Mouse (Mus musculus) heart, postnatal 0 days (tissue): Measurements from ENCODE around the gene Sirpa. TPM values are rescaled to one million over a fixed set of nuclear protein-coding genes. Genes with fewer than 3 reads are reported as not detected.

Experiments used
- ATAC-seq: fragments of 200-750 bp; cut with Nextera tagmentation; 2 replicates; pipeline ENCODE4 v1.8.0; 2017; ENCODE audit warnings: low read depth, moderate number of reproducible peaks, moderate library complexity; ENCODE audit not compliant: insufficient read depth
- DNase-seq: peaks from one replicate; pipeline ENCODE4 v3.0.0-alpha.2; 2016; ENCODE audit warnings: low spot score
- H3K27ac ChIP-seq: fragments of 300-500 bp; sonication (generic); 2 replicates; pipeline ENCODE4 v1.5.1; 2014; ENCODE audit warnings: low read depth, mild to moderate bottlenecking
- H3K27me3 ChIP-seq: fragments of 300-500 bp; sonication (generic); 2 replicates; pipeline ENCODE4 v1.6.1; 2014; ENCODE audit warnings: low read length, mixed read lengths; ENCODE audit not compliant: control insufficient read depth, insufficient read depth
- H3K36me3 ChIP-seq: fragments of 300-500 bp; sonication (generic); replicated peaks from 2 replicates; pipeline ENCODE4 v1.6.1; 2014; ENCODE audit warnings: low read length, mixed read lengths; ENCODE audit not compliant: control insufficient read depth, insufficient read depth
- H3K4me1 ChIP-seq: fragments of 300-500 bp; sonication (generic); 2 replicates; pipeline ENCODE4 v1.6.1; 2014; ENCODE audit warnings: antibody characterized with exemption; ENCODE audit not compliant: control insufficient read depth, insufficient read depth
- H3K4me2 ChIP-seq: fragments of 300-500 bp; sonication (generic); 2 replicates; pipeline ENCODE4 v1.6.1; 2014; ENCODE audit warnings: low read depth, mild to moderate bottlenecking, low read length, moderate library complexity
- H3K4me3 ChIP-seq: fragments of 300-500 bp; sonication (generic); 2 replicates; pipeline ENCODE4 v1.5.1; 2014; ENCODE audit warnings: low read depth, low read length
- H3K9ac ChIP-seq: fragments of 300-500 bp; sonication (generic); replicated peaks from 2 replicates; pipeline ENCODE4 v1.6.1; 2014; ENCODE audit warnings: low read depth, low read length, mixed read lengths
- H3K9me3 ChIP-seq: fragments of 300-500 bp; sonication (generic); replicated peaks from 2 replicates; pipeline ENCODE4 v1.6.1; 2016; ENCODE audit warnings: low read length; ENCODE audit not compliant: control insufficient read depth
- CTCF ChIP-seq: IDR thresholded peaks from 2 replicates; pipeline ENCODE4 v1.5.1; 2016; ENCODE audit warnings: antibody characterized with exemption, control low read depth, low read depth
- EP300 ChIP-seq: IDR thresholded peaks from 2 replicates; pipeline ENCODE4 v1.6.1; 2016; ENCODE audit warnings: antibody characterized with exemption, low read depth
- WGBS: fragments of 180-500 bp; shearing (Covaris S2); extraction: QIAGEN DNeasy Blood & Tissue Kit; methylation state at CpG from one replicate; pipeline ENCODE4 v1.1.7; 2014; 5-methylcytosine and 5-hydroxymethylcytosine counted together
- polyA plus RNA-seq: library from polyadenylated mRNA; unstranded; fragments of >200 nt; fragmentation: Nextera tagmentation; extraction: Ambion mirVana; gene quantifications from 2 replicates; pipeline ENCODE4 v1.2.1, GENCODE M21; 2015
- total RNA-seq: library from RNA; depleted of rRNA; stranded (reverse); fragments of >200 nt; gene quantifications from 2 replicates; pipeline ENCODE4 v1.2.3, GENCODE M21; 2014; ENCODE audit warnings: low replicate concordance

Gene Sirpa
- total and polyA plus RNA-seq, 2 experiments from 2014 or later, result 10.8 to 43.9 TPM

DNA sequence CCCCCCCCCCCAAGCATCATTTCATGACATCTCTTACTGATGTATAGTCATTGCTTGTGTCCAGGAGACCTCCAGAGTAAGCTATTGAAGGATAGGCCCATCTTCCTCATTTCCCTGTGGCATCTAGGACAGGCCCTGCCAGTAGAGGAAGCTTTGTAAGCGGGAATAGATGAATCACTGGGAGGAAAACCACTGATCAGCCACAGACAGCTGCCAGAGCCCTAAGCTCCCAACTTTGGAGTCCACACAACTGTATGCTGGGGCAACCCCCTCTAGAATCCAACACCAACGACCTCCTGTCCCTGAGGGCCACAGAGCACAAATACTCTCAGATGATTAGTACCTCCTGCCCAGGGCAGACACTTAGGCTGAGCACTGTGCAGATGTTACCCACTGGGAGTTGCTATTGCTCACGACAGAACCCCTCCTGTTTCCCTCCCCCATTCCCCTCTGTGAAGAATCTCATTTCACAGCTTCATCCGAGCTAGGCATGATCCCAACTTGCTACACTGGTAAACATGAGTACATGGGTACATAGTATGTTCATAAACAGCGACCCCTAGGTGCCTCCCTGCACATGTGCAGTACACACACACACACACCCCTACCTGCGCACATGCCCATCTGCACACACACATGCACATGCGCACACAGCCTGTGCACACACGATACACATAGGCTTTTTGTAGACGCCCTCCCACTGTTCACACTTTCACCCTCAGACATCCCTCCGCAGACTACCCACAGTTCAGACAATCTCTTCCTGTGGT lies 9.4 kb downstream of the Sirpa start:
- Histone ChIP-seq H3K36me3 (no peaks in the 10 kb centered on the region), H3K9me3 (no peaks in the 10 kb centered on the region), H3K4me3 (no peak overlapping the region), H3K4me2 (no peak overlapping the region), H3K27ac (no peak overlapping the region), H3K27me3 (no peaks in the 10 kb centered on the region), H3K9ac (no peak overlapping the region), H3K4me1 (peaks cover 46% of the 10 kb centered on the region)
- ATAC-seq (no peak), DNase-seq (no peak)
- 79% methylated on average over 10 of the region's 10 CpGs for WGBS
- TF ChIP-seq CTCF (no peak), EP300 (no peak)

- H3K27me3 ChIP-seq, result no peaks in the 10 kb centered on the region
- no peaks in the 10 kb centered on the region for H3K9me3 ChIP-seq
- no peaks in the 10 kb centered on the region for H3K36me3 ChIP-seq
- no peak overlapping the region for H3K4me2 ChIP-seq
- H3K9ac ChIP-seq, result no peak overlapping the region
- peaks cover 38% of the 10 kb centered on the region for H3K4me1 ChIP-seq
- no peak overlapping the region for H3K27ac ChIP-seq
- no peak overlapping the region for H3K4me3 ChIP-seq
- TF ChIP-seq CTCF (no peak), EP300 (no peak)
- 91% methylated on average over 7 of the region's 7 CpGs for WGBS
- ATAC-seq (no peak), DNase-seq (no peak)
These were observed 10.2 kb downstream of the Sirpa start for GRCm38 (mm10) chr2:129602856-129603255.

- H3K9ac ChIP-seq, result no peak overlapping the region
- H3K27me3 ChIP-seq, result no peaks in the 10 kb centered on the region
- DNase-seq (no peak), ATAC-seq (peak; percentile 75)
- 80% methylated on average over 1 of the region's 1 CpGs for WGBS
- H3K4me2 ChIP-seq, result no peak overlapping the region
- TF ChIP-seq EP300 (no peak), CTCF (no peak)
- no peaks in the 10 kb centered on the region for H3K9me3 ChIP-seq
- H3K27ac ChIP-seq, result no peak overlapping the region
- H3K36me3 ChIP-seq, result peaks cover 2% of the 10 kb centered on the region; the same call in 1 of the 2 replicates
- H3K4me1 ChIP-seq, result peaks cover 31% of the 10 kb centered on the region
- H3K4me3 ChIP-seq, result no peak overlapping the region
These were observed 10.9 kb downstream of the Sirpa start for GRCm38 (mm10) chr2:129603536-129603935.

DNA sequence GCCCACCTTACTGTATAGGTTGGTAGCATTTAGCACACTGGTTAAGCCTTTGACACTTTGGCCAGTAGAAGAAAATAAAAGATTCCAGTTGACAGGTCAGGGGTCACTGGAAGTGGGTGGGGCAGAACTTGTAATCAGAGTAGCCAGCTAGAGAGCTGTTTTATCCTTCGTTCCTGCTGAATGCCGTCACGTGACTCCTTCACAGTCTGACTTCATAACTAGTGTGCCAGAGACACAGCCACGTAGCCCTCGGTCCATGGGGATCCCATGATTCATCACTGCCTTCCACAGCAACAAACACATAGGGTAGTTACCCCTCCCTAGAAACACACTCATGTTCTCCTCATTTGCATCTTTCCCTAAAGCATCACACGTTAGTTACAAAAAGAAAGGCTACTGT lies 11.4 kb downstream of the Sirpa start:
- Histone ChIP-seq H3K27me3 (no peaks in the 10 kb centered on the region), H3K4me2 (no peak overlapping the region), H3K9me3 (no peaks in the 10 kb centered on the region), H3K4me3 (no peak overlapping the region), H3K27ac (no peak overlapping the region), H3K36me3 (peaks cover 4% of the 10 kb centered on the region; the same call in 1 of the 2 replicates), H3K4me1 (peaks cover 29% of the 10 kb centered on the region), H3K9ac (no peak overlapping the region)
- ATAC-seq (no peak), DNase-seq (no peak)
- WGBS, result 23% methylated on average over 6 of the region's 6 CpGs
- TF ChIP-seq CTCF, result no peak
- no peak for TF ChIP-seq EP300

DNA sequence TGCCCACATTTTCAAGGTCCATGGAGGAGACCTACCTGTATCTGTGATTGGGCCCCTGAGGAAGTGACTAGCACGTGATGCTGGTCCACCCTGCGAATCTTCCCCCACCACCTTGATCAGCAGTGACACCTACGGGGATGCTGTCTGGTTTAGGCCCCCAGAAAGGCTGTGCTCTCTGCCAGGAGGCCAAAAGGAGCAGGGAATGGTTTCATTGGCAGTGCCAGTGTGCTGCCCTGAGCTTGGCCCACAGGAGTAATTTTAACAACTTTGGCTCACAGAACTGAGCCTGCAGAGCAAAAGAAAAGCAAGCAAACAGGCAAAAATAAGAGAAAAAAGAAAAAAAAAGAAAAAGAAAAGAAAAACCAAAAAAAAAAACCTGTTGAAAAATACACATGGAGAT lies 13.2 kb downstream of the Sirpa start:
- peaks cover 28% of the 10 kb centered on the region for H3K4me1 ChIP-seq
- H3K27me3 ChIP-seq, result no peaks in the 10 kb centered on the region
- 83% methylated on average over 3 of the region's 3 CpGs for WGBS
- no peak for DNase-seq
- H3K4me2 ChIP-seq, result no peak overlapping the region
- H3K9ac ChIP-seq, result no peak overlapping the region
- no peak overlapping the region for H3K27ac ChIP-seq
- TF ChIP-seq CTCF (no peak), EP300 (no peak)
- ATAC-seq, result no peak
- H3K4me3 ChIP-seq, result no peak overlapping the region
- no peaks in the 10 kb centered on the region for H3K9me3 ChIP-seq
- peaks cover 17% of the 10 kb centered on the region; the same call in 1 of the 2 replicates for H3K36me3 ChIP-seq

GRCm38 (mm10) chr2:129606269-129606668 lies 13.6 kb downstream of the Sirpa start:
- ATAC-seq (peak; percentile 67), DNase-seq (peak; percentile 42)
- Histone ChIP-seq H3K9me3 (no peaks in the 10 kb centered on the region), H3K4me3 (no peak overlapping the region), H3K36me3 (peaks cover 21% of the 10 kb centered on the region), H3K9ac (no peak overlapping the region), H3K27me3 (no peaks in the 10 kb centered on the region), H3K4me1 (peaks cover 23% of the 10 kb centered on the region), H3K27ac (no peak overlapping the region), H3K4me2 (no peak overlapping the region)
- TF ChIP-seq CTCF (no peak), EP300 (no peak)
- WGBS, result 19% methylated on average over 8 of the region's 8 CpGs
